Mouse (Mus musculus) cerebellum, adult 2 months (tissue): ENCODE measurements at regions not wholly inside any gene's neighbourhood (a gene's known extent, or its start where the extent isn't known, plus 50 kb on each side); places are given as distances from the start of the nearest gene placed in this dataset.

Experiments used
- DNase-seq, 2 experiments: peaks; one replicate each; pipeline ENCODE4 v3.0.0; 2021
- H3K27ac ChIP-seq: fragments of 200-500 bp; 2 replicates; pipeline ENCODE4 v1.5.1; 2012; ENCODE audit warnings: low read length, control low read depth, inconsistent platforms; ENCODE audit not compliant: insufficient read depth
- H3K27me3 ChIP-seq: fragments of 200-500 bp; 2 replicates; pipeline ENCODE4 v1.6.1; 2012; ENCODE audit warnings: inconsistent platforms, mild to moderate bottlenecking, low read length, moderate library complexity; ENCODE audit not compliant: control insufficient read depth, insufficient read depth
- H3K4me1 ChIP-seq: fragments of 200-500 bp; 2 replicates; pipeline ENCODE4 v1.6.1; 2011; ENCODE audit warnings: low read length; ENCODE audit not compliant: control insufficient read depth, insufficient read depth
- H3K4me3 ChIP-seq: fragments of 200-500 bp; replicated peaks from 2 replicates; pipeline ENCODE3; 2011; ENCODE audit warnings: mild to moderate bottlenecking, low read depth, low read length, control low read depth; ENCODE audit not compliant: insufficient read depth
- CTCF ChIP-seq: fragments of 200-500 bp; IDR thresholded peaks from 2 replicates; pipeline ENCODE4 v1.5.1; 2011; ENCODE audit warnings: low read depth, mild to moderate bottlenecking, control low read depth, low read length, moderate library complexity, borderline replicate concordance; ENCODE audit not compliant: insufficient read depth
- POLR2A ChIP-seq: fragments of 200-500 bp; IDR thresholded peaks from 2 replicates; pipeline ENCODE4 v1.6.1; 2011; ENCODE audit warnings: low read length, control low read depth, borderline replicate concordance; ENCODE audit not compliant: insufficient read depth
- WGBS: fragments of 180-500 bp; shearing (Covaris S2); methylation state at CpG from one replicate; pipeline ENCODE4 v1.1.7; 2018; 5-methylcytosine and 5-hydroxymethylcytosine counted together

DNA sequence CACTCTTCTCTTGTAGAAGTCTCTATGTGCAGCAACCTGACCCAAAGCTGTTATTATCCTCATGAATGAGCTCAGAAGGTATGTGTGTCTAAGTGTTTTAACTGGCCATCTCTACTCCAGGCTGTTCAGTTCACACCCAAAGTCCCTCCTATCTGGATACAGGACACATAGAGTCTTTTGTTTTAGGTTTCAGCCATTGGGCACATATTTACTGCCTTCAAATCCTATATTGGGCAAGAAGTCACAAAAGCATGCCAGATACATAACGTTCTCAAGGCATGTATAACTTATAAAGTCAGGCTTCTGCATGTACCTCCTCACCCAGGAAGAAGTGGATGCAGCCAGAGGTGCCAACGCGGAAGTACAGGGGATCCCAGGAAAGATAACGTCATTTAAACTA lies 136.6 kb upstream of the Mmadhc start:
- 85% methylated on average over 4 of the region's 4 CpGs for WGBS
- Histone ChIP-seq H3K27ac (no peak overlapping the region), H3K27me3 (no peaks in the 10 kb centered on the region), H3K4me1 (no peaks in the 10 kb centered on the region), H3K4me3 (no peak overlapping the region)
- no peak for DNase-seq
- TF ChIP-seq CTCF: no peak

- Histone ChIP-seq H3K27me3 (no peaks in the 10 kb centered on the region), H3K4me1 (no peaks in the 10 kb centered on the region), H3K4me3 (no peak overlapping the region), H3K27ac (no peak overlapping the region)
- no peak for DNase-seq
- 97% methylated on average over 3 of the region's 3 CpGs for WGBS
- no peak for TF ChIP-seq POLR2A
- TF ChIP-seq CTCF: no peak
Measured at GRCm38 (mm10) chr2:50425151-50425550, 128.6 kb upstream of the Mmadhc start.

GRCm38 (mm10) chr2:50419648-50420047 lies 123.0 kb upstream of the Mmadhc start:
- Histone ChIP-seq H3K27me3 (no peaks in the 10 kb centered on the region), H3K4me3 (no peak overlapping the region), H3K4me1 (no peaks in the 10 kb centered on the region), H3K27ac (no peak overlapping the region)
- 89% methylated on average over 3 of the region's 3 CpGs for WGBS
- TF ChIP-seq CTCF (no peak), POLR2A (no peak)
- DNase-seq: no peak

- 83% methylated on average over 5 of the region's 5 CpGs for WGBS
- no peaks in the 10 kb centered on the region for H3K4me1 ChIP-seq
- TF ChIP-seq POLR2A: no peak
- TF ChIP-seq CTCF: no peak
- no peaks in the 10 kb centered on the region for H3K27me3 ChIP-seq
- no peak overlapping the region for H3K27ac ChIP-seq
- no peak for DNase-seq
- no peak overlapping the region for H3K4me3 ChIP-seq
Measured at GRCm38 (mm10) chr2:50417643-50418042, 121.0 kb upstream of the Mmadhc start.

GRCm38 (mm10) chr2:50417135-50417534 lies 120.5 kb upstream of the Mmadhc start:
- 97% methylated on average over 5 of the region's 5 CpGs for WGBS
- TF ChIP-seq CTCF: no peak
- no peak for TF ChIP-seq POLR2A

DNA sequence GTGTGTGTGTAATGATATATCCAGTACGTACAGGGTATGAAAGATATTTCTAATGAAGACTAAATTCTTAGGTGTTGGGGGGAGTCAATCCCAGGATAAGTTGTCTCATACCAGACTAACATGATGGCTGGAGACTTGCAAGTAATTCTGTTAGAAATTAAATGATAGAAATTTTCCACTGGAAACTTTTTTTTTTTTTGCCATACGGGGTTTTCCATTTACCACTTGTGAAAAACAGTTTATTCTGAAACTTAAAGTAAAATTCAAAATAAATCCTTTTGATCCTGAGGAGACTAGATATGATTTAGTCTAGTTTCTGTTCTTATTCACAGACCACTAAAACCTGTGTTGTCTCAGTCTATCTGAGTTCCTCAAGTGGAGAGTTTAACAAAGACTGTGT lies 119.5 kb upstream of the Mmadhc start:
- no peak for TF ChIP-seq POLR2A
- no peak for TF ChIP-seq CTCF
- H3K27ac ChIP-seq: no peak overlapping the region
- no peaks in the 10 kb centered on the region for H3K27me3 ChIP-seq
- no peak for DNase-seq
- no peaks in the 10 kb centered on the region for H3K4me1 ChIP-seq
- H3K4me3 ChIP-seq: no peak overlapping the region
- 95% methylated on average over 2 of the region's 2 CpGs for WGBS

More at GRCm38 (mm10) chr2:50417135-50417534, 120.5 kb upstream of the Mmadhc start:
- Histone ChIP-seq H3K27ac (no peak overlapping the region), H3K4me3 (no peak overlapping the region), H3K27me3 (no peaks in the 10 kb centered on the region), H3K4me1 (no peaks in the 10 kb centered on the region)
- DNase-seq: no peak

GRCm38 (mm10) chr2:50405932-50406331 lies 109.3 kb upstream of the Mmadhc start:
- H3K4me1 ChIP-seq: no peaks in the 10 kb centered on the region

GRCm38 (mm10) chr2:50403106-50403505 lies 106.5 kb upstream of the Mmadhc start:
- no peak for DNase-seq
- no peak for TF ChIP-seq POLR2A
- TF ChIP-seq CTCF: no peak
- no peaks in the 10 kb centered on the region for H3K27me3 ChIP-seq
- no peaks in the 10 kb centered on the region for H3K4me1 ChIP-seq
- no peak overlapping the region for H3K4me3 ChIP-seq
- 95% methylated on average over 6 of the region's 6 CpGs for WGBS
- H3K27ac ChIP-seq: no peak overlapping the region

More at GRCm38 (mm10) chr2:50405932-50406331, 109.3 kb upstream of the Mmadhc start:
- TF ChIP-seq POLR2A: no peak
- no peak for TF ChIP-seq CTCF
- H3K27ac ChIP-seq: no peak overlapping the region
- WGBS: 31% methylated on average over 4 of the region's 4 CpGs
- no peak for DNase-seq
- H3K27me3 ChIP-seq: no peaks in the 10 kb centered on the region
- H3K4me3 ChIP-seq: no peak overlapping the region
